Mouse (Mus musculus) E14TG2a.4 (cell line): ENCODE measurements around the gene Tmem135.

ENCODE experiments used
- CTCF ChIP-seq: conservative IDR thresholded peaks from 2 replicates; pipeline ENCODE4 v1.5.1; 2014; ENCODE audit warnings: low read length
- POU5F1 ChIP-seq: IDR thresholded peaks from 2 replicates; pipeline ENCODE4 v1.6.1; 2014; ENCODE audit warnings: low read length, borderline replicate concordance

- TF ChIP-seq CTCF (no peak), POU5F1 (no peak)
These were observed 205.5 kb downstream of the Tmem135 start for GRCm38 (mm10) chr7:89198499-89198898.
